Mouse (Mus musculus): ENCODE results near the gene Cblb. TPM values are rescaled to one million over a fixed set of nuclear protein-coding genes. Genes with fewer than 3 reads are reported as not detected.

Gene Cblb
- polyA plus RNA-seq, 1 experiment from 2014 or later: 15.3 TPM

DNA sequence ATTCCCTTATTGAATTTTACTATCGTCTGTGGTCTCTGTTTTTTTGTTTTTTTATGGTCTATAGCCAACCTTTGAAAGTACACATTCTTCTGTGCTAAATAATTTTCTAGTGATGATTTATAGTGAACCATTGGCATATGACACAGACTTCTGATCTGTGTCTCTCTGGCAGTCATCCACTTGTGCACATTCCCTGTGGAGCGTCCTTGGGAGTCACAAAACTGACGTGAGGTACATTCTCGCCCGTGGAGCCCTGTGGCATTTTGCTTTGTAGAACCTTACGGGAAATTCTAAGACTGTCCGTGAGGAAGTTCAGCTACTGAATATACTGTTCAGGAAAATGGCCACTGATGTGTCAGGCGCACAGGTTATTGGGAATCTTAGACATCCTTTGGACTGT lies 20.1 kb downstream of the Cblb start:
- ATAC-seq (ENCODE audit: low FRiP score, low TSS enrichment): no peak
- Histone ChIP-seq H3K4me3 (ENCODE audit: low read length) (no peak overlapping the region), H3K9me3 (ENCODE audit: low read length) (no peaks in the 10 kb centered on the region), H3K9ac (replicated peaks; ENCODE audit: low read length) (no peak overlapping the region), H3K36me3 (ENCODE audit: insufficient read depth, low read length) (peaks cover 25% of the 10 kb centered on the region), H3K4me2 (replicated peaks; ENCODE audit: low read depth, low read length) (no peak overlapping the region), H3K27me3 (ENCODE audit: insufficient read depth, low read length) (no peaks in the 10 kb centered on the region), H3K4me1 (ENCODE audit: insufficient read depth, low read length) (peaks cover 10% of the 10 kb centered on the region; the same call in 1 of the 2 replicates), H3K27ac (ENCODE audit: low read length) (no peak overlapping the region)
- WGBS: 90% methylated on average over 8 of the region's 8 CpGs

DNA sequence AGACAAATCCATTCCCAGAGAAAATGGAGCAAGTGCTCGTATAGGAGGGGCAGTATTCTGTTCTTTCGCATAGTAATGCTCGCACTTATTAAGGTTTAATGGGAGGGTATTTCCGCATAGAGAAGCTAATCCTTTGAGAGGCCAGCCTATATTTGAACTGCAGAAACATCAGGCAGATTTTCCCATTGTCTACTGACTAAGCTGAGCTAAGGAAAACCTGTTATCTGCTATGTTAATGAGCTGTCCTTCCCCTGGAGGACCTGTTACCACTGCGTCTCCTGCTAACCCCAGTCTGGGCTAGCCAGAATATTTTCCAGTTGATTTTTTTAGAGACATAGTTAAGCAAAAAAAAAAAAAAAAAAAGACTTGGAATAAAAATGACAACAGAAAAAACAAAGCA lies 21.7 kb downstream of the Cblb start:
- Histone ChIP-seq H3K4me1 (ENCODE audit: insufficient read depth, low read length) (peaks cover 15% of the 10 kb centered on the region; the same call in 1 of the 2 replicates), H3K27ac (ENCODE audit: low read length) (no peak overlapping the region), H3K9ac (replicated peaks; ENCODE audit: low read length) (no peak overlapping the region), H3K27me3 (ENCODE audit: insufficient read depth, low read length) (no peaks in the 10 kb centered on the region), H3K36me3 (ENCODE audit: insufficient read depth, low read length) (peaks cover 18% of the 10 kb centered on the region), H3K9me3 (ENCODE audit: low read length) (no peaks in the 10 kb centered on the region), H3K4me3 (ENCODE audit: low read length) (no peak overlapping the region), H3K4me2 (replicated peaks; ENCODE audit: low read depth, low read length) (no peak overlapping the region)
- 80% methylated on average over 5 of the region's 5 CpGs for WGBS
- no peak for ATAC-seq (ENCODE audit: low FRiP score, low TSS enrichment)

DNA sequence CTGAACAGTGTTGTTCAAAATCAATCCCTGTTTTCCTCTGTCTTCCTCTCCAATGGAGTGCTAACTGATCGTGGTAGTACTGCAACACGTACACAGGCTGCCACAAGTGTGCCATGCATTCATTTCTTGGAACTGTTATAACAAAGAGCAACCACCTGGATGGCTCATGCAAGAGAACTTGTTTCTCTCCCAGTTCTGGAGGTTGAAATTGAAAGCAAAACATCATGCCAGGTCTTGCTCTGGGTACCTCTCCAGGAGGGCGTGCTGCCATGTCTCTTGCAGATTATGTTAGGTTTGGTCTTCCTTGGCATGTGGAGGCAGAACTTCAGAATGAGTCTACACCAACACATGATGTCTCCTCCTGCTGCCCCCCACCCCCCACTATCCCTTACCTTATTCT lies 24.2 kb downstream of the Cblb start:
- 94% methylated on average over 3 of the region's 3 CpGs for WGBS
- H3K9ac ChIP-seq (replicated peaks; ENCODE audit: low read length): no peak overlapping the region
- no peak overlapping the region for H3K4me3 ChIP-seq (ENCODE audit: low read length)

DNA sequence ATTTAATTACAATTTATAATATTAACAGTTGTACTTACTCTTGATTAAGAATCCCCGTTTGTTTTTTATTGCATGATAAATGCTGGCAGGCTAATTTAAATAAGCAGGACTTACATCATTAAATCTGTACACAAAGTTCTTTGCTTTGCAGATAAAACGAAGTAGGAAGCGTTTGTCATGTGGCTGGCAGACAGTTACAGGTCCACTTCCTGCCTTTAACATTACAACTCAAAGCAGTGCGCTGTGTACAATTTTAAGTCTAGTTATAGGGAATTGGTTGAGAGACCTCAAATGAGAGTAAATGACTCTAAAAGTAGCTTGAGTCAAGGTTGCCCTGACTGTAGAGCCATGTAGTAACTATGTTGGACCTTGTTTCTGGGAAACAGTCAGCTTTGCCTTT lies 25.1 kb downstream of the Cblb start:
- Histone ChIP-seq H3K4me1 (ENCODE audit: insufficient read depth, low read length) (peaks cover 38% of the 10 kb centered on the region), H3K9me3 (ENCODE audit: low read length) (no peaks in the 10 kb centered on the region), H3K27ac (ENCODE audit: low read length) (no peak overlapping the region), H3K36me3 (ENCODE audit: insufficient read depth, low read length) (no peaks in the 10 kb centered on the region), H3K9ac (replicated peaks; ENCODE audit: low read length) (no peak overlapping the region), H3K4me2 (replicated peaks; ENCODE audit: low read depth, low read length) (no peak overlapping the region), H3K27me3 (ENCODE audit: insufficient read depth, low read length) (no peaks in the 10 kb centered on the region), H3K4me3 (ENCODE audit: low read length) (no peak overlapping the region)
- WGBS: 47% methylated on average over 4 of the region's 4 CpGs
- no peak for ATAC-seq (ENCODE audit: low FRiP score, low TSS enrichment)

More for the DNA sequence above, 24.2 kb downstream of the Cblb start:
- H3K4me1 ChIP-seq (ENCODE audit: insufficient read depth, low read length): peaks cover 30% of the 10 kb centered on the region
- no peak overlapping the region for H3K27ac ChIP-seq (ENCODE audit: low read length)
- H3K27me3 ChIP-seq (ENCODE audit: insufficient read depth, low read length): no peaks in the 10 kb centered on the region
- H3K4me2 ChIP-seq (replicated peaks; ENCODE audit: low read depth, low read length): no peak overlapping the region
- no peaks in the 10 kb centered on the region for H3K9me3 ChIP-seq (ENCODE audit: low read length)
- peaks cover 1% of the 10 kb centered on the region; the same call in 1 of the 2 replicates for H3K36me3 ChIP-seq (ENCODE audit: insufficient read depth, low read length)
- ATAC-seq (ENCODE audit: low FRiP score, low TSS enrichment): no peak

DNA sequence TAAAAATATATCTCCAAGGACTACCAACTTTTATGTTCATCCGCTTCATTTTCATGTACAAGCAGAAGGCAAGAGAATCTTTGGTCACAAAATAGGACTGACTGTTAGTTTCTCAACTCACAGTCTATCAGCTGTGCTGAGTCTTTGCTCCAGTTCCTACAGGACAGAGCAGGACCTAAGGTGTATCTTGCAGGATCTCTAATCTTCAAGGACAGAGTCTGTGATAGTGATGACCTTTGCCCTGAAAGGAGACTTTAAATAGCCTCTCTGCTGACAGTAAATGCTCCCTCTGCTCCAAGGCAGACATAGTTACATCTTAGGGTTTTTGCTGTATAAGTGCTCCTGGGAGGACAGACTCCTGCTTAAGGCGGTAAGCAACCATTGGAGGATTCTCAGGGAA lies 26.3 kb downstream of the Cblb start:
- Histone ChIP-seq H3K9me3 (ENCODE audit: low read length) (no peaks in the 10 kb centered on the region), H3K4me2 (replicated peaks; ENCODE audit: low read depth, low read length) (no peak overlapping the region), H3K4me1 (ENCODE audit: insufficient read depth, low read length) (peaks cover 48% of the 10 kb centered on the region), H3K9ac (replicated peaks; ENCODE audit: low read length) (no peak overlapping the region), H3K27ac (ENCODE audit: low read length) (no peak overlapping the region), H3K4me3 (ENCODE audit: low read length) (no peak overlapping the region), H3K36me3 (ENCODE audit: insufficient read depth, low read length) (no peaks in the 10 kb centered on the region), H3K27me3 (ENCODE audit: insufficient read depth, low read length) (no peaks in the 10 kb centered on the region)
- ATAC-seq (ENCODE audit: low FRiP score, low TSS enrichment): no peak
- 96% methylated on average over 2 of the region's 2 CpGs for WGBS

DNA sequence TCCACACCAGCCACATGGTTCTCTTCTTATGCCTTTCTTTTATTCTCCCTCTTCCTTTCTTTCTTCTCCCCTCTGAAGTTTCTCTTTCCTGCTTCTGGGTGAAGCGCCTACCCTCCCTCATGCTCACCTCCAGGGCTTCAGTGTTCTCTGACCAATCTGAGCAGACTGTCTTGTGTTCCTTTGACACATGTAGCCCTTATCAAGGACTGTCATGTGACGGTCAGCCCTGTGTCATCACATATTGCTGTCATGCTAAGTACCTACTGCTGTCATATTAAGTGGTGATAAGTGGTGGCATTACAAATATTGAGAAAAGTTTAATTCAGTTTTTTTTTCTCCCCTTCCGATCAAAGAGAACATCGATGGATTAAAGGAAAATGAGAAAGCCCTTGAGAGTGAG lies 28.5 kb downstream of the Cblb start:
- Histone ChIP-seq H3K36me3 (ENCODE audit: insufficient read depth, low read length) (no peaks in the 10 kb centered on the region), H3K4me2 (replicated peaks; ENCODE audit: low read depth, low read length) (no peak overlapping the region), H3K27ac (ENCODE audit: low read length) (no peak overlapping the region), H3K9ac (replicated peaks; ENCODE audit: low read length) (no peak overlapping the region), H3K4me1 (ENCODE audit: insufficient read depth, low read length) (peaks cover 43% of the 10 kb centered on the region), H3K4me3 (ENCODE audit: low read length) (no peak overlapping the region), H3K27me3 (ENCODE audit: insufficient read depth, low read length) (no peaks in the 10 kb centered on the region), H3K9me3 (ENCODE audit: low read length) (no peaks in the 10 kb centered on the region)
- no peak for ATAC-seq (ENCODE audit: low FRiP score, low TSS enrichment)
- WGBS: 79% methylated on average over 4 of the region's 4 CpGs

DNA sequence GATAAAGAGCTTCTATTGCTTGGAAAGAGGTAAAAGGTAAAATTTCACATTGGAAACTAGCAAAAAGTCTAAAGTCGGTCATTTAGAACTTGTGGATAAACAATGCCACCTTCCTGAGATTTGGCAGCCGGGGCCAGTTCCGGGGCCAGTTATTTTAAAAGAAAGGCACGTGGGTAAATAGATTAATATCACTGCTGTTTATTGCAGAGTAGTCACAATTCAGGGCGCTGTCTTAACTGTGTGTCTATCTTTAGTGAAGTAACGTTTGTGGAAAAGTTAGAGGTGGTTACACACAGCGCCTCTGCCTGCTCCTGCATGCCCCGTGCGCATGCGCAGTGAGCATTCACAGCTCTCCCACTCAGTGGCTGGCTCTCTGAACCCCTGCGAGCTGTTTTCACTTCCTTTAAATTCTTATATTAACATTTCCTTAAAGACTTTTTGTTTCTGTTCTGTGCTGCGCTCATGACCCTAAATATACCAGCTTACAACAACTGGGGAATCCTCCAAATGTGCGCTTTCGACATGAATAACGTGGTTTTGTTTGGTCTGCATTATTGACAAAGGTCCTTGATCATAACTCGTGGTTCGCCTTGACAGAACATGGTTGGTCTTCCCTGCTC lies 29.2 kb downstream of the Cblb start:
- ATAC-seq (ENCODE audit: low FRiP score, low TSS enrichment): no peak
- Histone ChIP-seq H3K36me3 (ENCODE audit: insufficient read depth, low read length) (no peaks in the 10 kb centered on the region), H3K4me2 (replicated peaks; ENCODE audit: low read depth, low read length) (no peak overlapping the region), H3K9ac (replicated peaks; ENCODE audit: low read length) (no peak overlapping the region), H3K9me3 (ENCODE audit: low read length) (no peaks in the 10 kb centered on the region), H3K27ac (ENCODE audit: low read length) (peak overlapping the region; percentile 41; the same call in 1 of the 2 replicates), H3K4me3 (ENCODE audit: low read length) (no peak overlapping the region), H3K4me1 (ENCODE audit: insufficient read depth, low read length) (peaks cover 39% of the 10 kb centered on the region), H3K27me3 (ENCODE audit: insufficient read depth, low read length) (no peaks in the 10 kb centered on the region)
- WGBS: 66% methylated on average over 17 of the region's 17 CpGs

DNA sequence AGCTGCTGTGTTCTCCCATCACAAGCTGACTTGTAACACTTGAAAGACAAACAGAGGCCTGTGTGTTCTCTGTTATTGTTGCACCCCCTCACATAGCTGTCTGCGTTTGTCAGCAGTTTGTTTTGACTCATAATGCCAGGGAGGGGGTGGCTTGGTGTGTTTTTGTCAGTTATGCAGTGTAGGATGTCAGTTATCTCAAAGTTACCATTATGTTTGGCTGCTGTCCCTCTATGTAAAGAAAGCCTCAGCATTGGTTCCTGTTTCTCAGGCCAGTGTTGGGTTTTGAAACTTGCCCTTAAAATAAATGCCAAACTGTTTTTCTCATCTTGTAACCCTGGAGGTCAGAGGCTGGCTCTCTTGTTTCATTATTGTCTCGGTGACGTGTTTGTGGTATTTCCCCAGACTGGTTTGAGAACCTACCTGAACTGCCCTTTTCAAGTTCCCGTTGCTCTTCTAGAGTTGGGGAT lies 30.0 kb downstream of the Cblb start:
- no peak for ATAC-seq (ENCODE audit: low FRiP score, low TSS enrichment)
- WGBS: 36% methylated on average over 4 of the region's 4 CpGs
- H3K9ac ChIP-seq (replicated peaks; ENCODE audit: low read length): no peak overlapping the region
- 0 out of 2 replicates have a peak overlapping the region, but pooled peaks have one; percentile 41 for H3K27ac ChIP-seq (ENCODE audit: low read length)
- H3K27me3 ChIP-seq (ENCODE audit: insufficient read depth, low read length): no peaks in the 10 kb centered on the region
- H3K4me3 ChIP-seq (ENCODE audit: low read length): no peak overlapping the region
- H3K4me2 ChIP-seq (replicated peaks; ENCODE audit: low read depth, low read length): no peak overlapping the region
- no peaks in the 10 kb centered on the region for H3K9me3 ChIP-seq (ENCODE audit: low read length)
- H3K36me3 ChIP-seq (ENCODE audit: insufficient read depth, low read length): no peaks in the 10 kb centered on the region
- H3K4me1 ChIP-seq (ENCODE audit: insufficient read depth, low read length): peaks cover 38% of the 10 kb centered on the region

DNA sequence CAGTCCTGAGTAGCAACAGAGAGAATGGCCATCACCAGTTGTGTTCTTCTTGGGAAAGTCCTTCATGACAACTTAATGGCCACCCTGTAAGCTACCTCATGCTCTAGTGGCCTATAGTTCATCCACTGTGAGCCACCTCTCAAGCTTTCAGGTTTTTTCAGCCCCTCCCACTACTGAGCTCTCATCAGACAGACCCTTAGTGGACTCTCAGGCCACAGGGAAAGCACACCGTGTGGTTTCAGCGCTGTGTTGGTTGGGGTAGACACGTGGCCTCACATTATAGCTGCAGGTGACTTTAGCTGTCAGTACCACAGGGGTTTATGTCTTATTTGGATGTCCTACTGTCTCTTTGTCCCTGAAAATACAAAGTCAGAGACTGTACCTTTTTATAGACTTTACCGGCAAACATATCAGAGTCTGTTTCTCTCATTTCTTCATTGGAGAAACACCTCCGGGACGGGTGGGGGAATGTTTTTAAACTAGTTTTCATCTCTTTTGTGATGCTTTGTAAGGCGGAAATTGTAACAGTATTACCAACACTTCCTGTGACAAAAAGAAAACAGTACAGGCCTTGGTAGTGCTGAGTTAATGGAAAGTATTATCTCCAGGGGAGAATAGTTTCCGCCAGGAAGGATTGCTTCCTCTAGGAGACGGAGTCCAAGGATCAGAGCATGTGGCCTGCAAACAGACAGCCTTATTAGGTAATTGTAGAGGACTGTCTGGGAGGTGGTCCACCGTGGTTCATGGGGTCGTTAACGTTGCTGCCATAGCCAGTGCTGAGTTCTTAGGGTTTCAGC lies 33.5 kb downstream of the Cblb start:
- no peak overlapping the region for H3K4me3 ChIP-seq (ENCODE audit: low read length)
- H3K4me1 ChIP-seq (ENCODE audit: insufficient read depth, low read length): peaks cover 24% of the 10 kb centered on the region
- no peak overlapping the region for H3K9ac ChIP-seq (replicated peaks; ENCODE audit: low read length)
- no peak overlapping the region for H3K4me2 ChIP-seq (replicated peaks; ENCODE audit: low read depth, low read length)
- no peaks in the 10 kb centered on the region for H3K27me3 ChIP-seq (ENCODE audit: insufficient read depth, low read length)
- ATAC-seq (ENCODE audit: low FRiP score, low TSS enrichment): peak; percentile 60; the same call in 1 of the 2 replicates
- no peak overlapping the region for H3K27ac ChIP-seq (ENCODE audit: low read length)
- H3K36me3 ChIP-seq (ENCODE audit: insufficient read depth, low read length): no peaks in the 10 kb centered on the region
- 60% methylated on average over 12 of the region's 12 CpGs for WGBS
- no peaks in the 10 kb centered on the region for H3K9me3 ChIP-seq (ENCODE audit: low read length)

Measured in kidney, embryonic 16.5 days (tissue).